In the genomic region with DNA sequence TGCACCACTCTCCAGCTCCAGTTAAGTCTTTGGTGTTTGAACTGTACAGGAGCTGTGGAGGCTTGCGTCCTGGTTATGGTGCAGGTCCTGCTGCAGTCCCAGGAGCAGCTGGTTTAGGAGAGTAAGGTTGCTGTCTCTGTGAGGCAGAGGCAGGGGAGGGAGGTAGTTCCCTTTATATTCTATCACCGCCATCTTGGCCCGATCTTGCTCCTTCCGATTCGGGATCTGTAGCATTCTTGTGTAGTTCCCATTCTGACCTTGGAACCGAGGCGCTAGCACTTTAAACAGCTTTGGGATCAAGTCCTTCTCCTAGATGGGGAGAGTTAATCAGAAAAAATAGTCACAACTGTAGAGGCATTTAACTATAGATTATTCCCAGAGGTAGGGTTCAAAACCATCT, we compare ENCODE assay signal across 8 mouse cellular contexts. TPM values are rescaled to one million over a fixed set of nuclear protein-coding genes. Genes with fewer than 3 reads are reported as not detected.
DNase-seq lines count a peak whose midpoint lies in the region; ATAC-seq and TF ChIP-seq lines count a peak whose summit lies in the region.

No protein-coding gene starts in this region.

- intact Hi-C loops in gastrocnemius, postnatal 14 days (cut with DNase I; ENCODE audit: low total_unique reads), result loop anchor here (10.0 kb wide), 4 partner anchors 55 to 1755 kb away; partner anchors contain the start of genes Dnhd1, Olfr642 and Tpp1

- H3K9ac ChIP-seq in heart, embryonic 11.5 days (ENCODE audit: low read depth, low read length), result peak overlapping the region; percentile 92; the same call in 1 of the 2 replicates
- peak overlapping the region; percentile 98 for H3K9ac ChIP-seq in ES-E14 (ENCODE audit: insufficient read depth, low read depth, low read length, poor library complexity, severe bottlenecking)
- H3K9ac ChIP-seq in forebrain, embryonic 16.5 days (replicated peaks; ENCODE audit: low read depth, low read length), result no peak overlapping the region

- 87% methylated on average over 7 of the region's 7 CpGs for WGBS in heart, embryonic 11.5 days (ENCODE audit: insufficient replicate concordance)
- 84% methylated on average over 7 of the region's 7 CpGs for WGBS in forebrain, embryonic 16.5 days
- 87% methylated on average over 7 of the region's 7 CpGs for WGBS in macrophage (ENCODE audit: missing documents)

- no peaks in the 10 kb centered on the region for H3K27me3 ChIP-seq in heart, embryonic 11.5 days (ENCODE audit: control insufficient read depth, insufficient read depth, low read length)
- H3K27me3 ChIP-seq in forebrain, embryonic 16.5 days (replicated peaks; ENCODE audit: control insufficient read depth, insufficient read depth, low read length), result no peaks in the 10 kb centered on the region

- in situ Hi-C loops in ES-E14 (cut with MboI; ENCODE audit: low sequenced_read_pairs in 2 of 2, unreplicated experiment in 2 of 2), result loop anchor here in 1 of 2 experiments (25.0 kb wide), 1 partner anchor 1598 kb away; the partner anchor contains the start of gene Trim6

- no peak for DNase-seq in heart, adult 9 months (ENCODE audit: low spot score in 2 of 2)
- DNase-seq in ES-E14 (ENCODE audit: low read depth, low spot score), result no peak
- DNase-seq in ovary, postnatal 36 days (ENCODE audit: low spot score), result no peak
- no peak for DNase-seq in gastrocnemius, postnatal 10 days
- DNase-seq in gastrocnemius, postnatal 14 days, result no peak

- peak overlapping the region; percentile 71 for H3K4me2 ChIP-seq in heart, embryonic 11.5 days
- peak overlapping the region; percentile 55 for H3K4me2 ChIP-seq in forebrain, embryonic 16.5 days (ENCODE audit: low read length)

- H3K27ac ChIP-seq in heart, embryonic 11.5 days (ENCODE audit: low read depth, low read length), result no peak overlapping the region
- H3K27ac ChIP-seq in ES-E14 (ENCODE audit: insufficient read depth, low read depth, low read length, poor library complexity, severe bottlenecking) (no peak overlapping the region), macrophage (no peak overlapping the region)
- H3K27ac ChIP-seq in forebrain, embryonic 16.5 days (ENCODE audit: low read length), result no peak overlapping the region

- H3K9me3 ChIP-seq in heart, embryonic 11.5 days (replicated peaks; ENCODE audit: control insufficient read depth, low read length), result no peaks in the 10 kb centered on the region
- no peaks in the 10 kb centered on the region for H3K9me3 ChIP-seq in ES-E14 (ENCODE audit: control insufficient read depth, insufficient read depth, low read depth, low read length)
- no peaks in the 10 kb centered on the region for H3K9me3 ChIP-seq in forebrain, embryonic 16.5 days (ENCODE audit: control insufficient read depth, low read length)

- no peaks in the 10 kb centered on the region for H3K4me1 ChIP-seq in heart, embryonic 11.5 days (ENCODE audit: control insufficient read depth, insufficient read depth, low read length)
- H3K4me1 ChIP-seq in ES-E14 (ENCODE audit: control insufficient read depth in 2 of 2, insufficient read depth in 2 of 2, low read length in 2 of 2, poor library complexity in 1 of 2), result peaks cover 3 to 5% of the 10 kb centered on the region in 2 experiments; a peak in 3 of 4 replicates
- H3K4me1 ChIP-seq in forebrain, embryonic 16.5 days (replicated peaks; ENCODE audit: control insufficient read depth, insufficient read depth, low read length), result peaks cover 11% of the 10 kb centered on the region

- H3K4me3 ChIP-seq in heart, embryonic 11.5 days (ENCODE audit: low read depth, low read length), result peak overlapping the region; percentile 69
- H3K4me3 ChIP-seq in ES-E14 (ENCODE audit: insufficient read depth in 1 of 2, low read depth in 1 of 2, low read length in 2 of 2, poor library complexity in 1 of 2, severe bottlenecking in 1 of 2), result peak overlapping the region; percentile 91 to 95
- H3K4me3 ChIP-seq in forebrain, embryonic 16.5 days (replicated peaks; ENCODE audit: low read length), result peak overlapping the region; percentile 74
- H3K4me3 ChIP-seq in macrophage (ENCODE audit: inconsistent target), result peak overlapping the region; percentile 85

- no peak for ATAC-seq in heart, embryonic 11.5 days (replicated peaks; ENCODE audit: insufficient number of reproducible peaks, low FRiP score, low TSS enrichment)
- ATAC-seq in forebrain, embryonic 16.5 days, result no peak

- H3K36me3 ChIP-seq in heart, embryonic 11.5 days (ENCODE audit: control insufficient read depth, insufficient read depth, low read length), result peaks cover 7% of the 10 kb centered on the region; the same call in 1 of the 2 replicates
- H3K36me3 ChIP-seq in ES-E14 (ENCODE audit: control insufficient read depth, insufficient read depth, low read length, poor library complexity, severe bottlenecking) (peaks cover 11% of the 10 kb centered on the region), macrophage (ENCODE audit: inconsistent target) (peaks cover 4% of the 10 kb centered on the region; the same call in 1 of the 2 replicates)
- peaks cover 8% of the 10 kb centered on the region; the same call in 1 of the 2 replicates for H3K36me3 ChIP-seq in forebrain, embryonic 16.5 days (ENCODE audit: control insufficient read depth, insufficient read depth)

- peaks cover 15% of the 10 kb centered on the region for H3K79me2 ChIP-seq in macrophage (ENCODE audit: inconsistent target)

TF ChIP-seq in ES-E14, 5 proteins besides CTCF, POLR2A, EP300 and RAD21:
- TF ChIP-seq MAFK (IDR thresholded peaks at IDR 0.05; ENCODE audit: insufficient read depth, low read depth, low read length), result no peak
- TF ChIP-seq ZC3H11A (IDR thresholded peaks at IDR 0.05; ENCODE audit: borderline replicate concordance, low read depth, low read length), result no peak
- no peak for TF ChIP-seq ZNF384 (IDR thresholded peaks at IDR 0.05; ENCODE audit: low read depth, low read length)
- no peak for TF ChIP-seq CHD2 (IDR thresholded peaks at IDR 0.05; ENCODE audit: low read depth, low read length)
- no peak for TF ChIP-seq HCFC1 (IDR thresholded peaks at IDR 0.05; ENCODE audit: borderline replicate concordance, insufficient read depth, low read length)

RNA-seq across cellular contexts. Expression of gene Mrpl17, which starts 1.1 kb away (rescaled TPM):
- 266 and 273 TPM in 2 replicates for polyA plus RNA-seq in heart, embryonic 11.5 days (2014; fragmentation: Nextera tagmentation; extraction: Ambion mirVana)
- total RNA-seq in ES-E14 (2012; rRNA removed), result 325 and 371 TPM in 2 replicates
- polyA plus RNA-seq in forebrain, embryonic 16.5 days (2015; fragmentation: Nextera tagmentation; extraction: Ambion mirVana), result 178 and 190 TPM in 2 replicates
- total RNA-seq in macrophage (2018; cell fraction: chromatin; rRNA removed), result 10 to 100 TPM in 19 of 26 experiments, 1 to 10 TPM in 7; 4.1 to 19.5 (median 11.0) TPM
- total RNA-seq in macrophage (2018; cell fraction: cytosol; rRNA removed), result 10 to 100 TPM; 48.5 to 83.5 (median 65.6) TPM
- 10 to 100 TPM in 24 of 26 experiments, 1 to 10 TPM in 2; 6.3 to 36.0 (median 16.1) TPM for total RNA-seq in macrophage (2018; cell fraction: nucleus; rRNA removed)
- polyA plus RNA-seq in macrophage (2018), result 39.9 to 175 TPM (median 79.2 TPM) in 3 replicates
- 100 to 1,000 TPM; 162 to 171 TPM for total RNA-seq in gastrocnemius, postnatal 10 days (2021)
- 100 to 1,000 TPM; 136 to 145 TPM for total RNA-seq in gastrocnemius, postnatal 14 days (2021)

RNA-seq across cellular contexts. Expression of gene Dchs1, which starts 22.4 kb away (rescaled TPM):
- polyA plus RNA-seq in heart, embryonic 11.5 days (2014; fragmentation: Nextera tagmentation; extraction: Ambion mirVana), result 7.6 TPM in 2 replicates
- total RNA-seq in ES-E14 (2012; rRNA removed), result 1.5 and 3.3 TPM in 2 replicates
- polyA plus RNA-seq in forebrain, embryonic 16.5 days (2015; fragmentation: Nextera tagmentation; extraction: Ambion mirVana), result 20.7 and 22.0 TPM in 2 replicates
- total RNA-seq in macrophage (2018; cell fraction: chromatin; rRNA removed), result 1 to 10 TPM in 7 of 26 experiments, under 1 TPM in 19; 0.04 to 2.8 (median 0.68) TPM
- 1 to 10 TPM in 7 of 26 experiments, under 1 TPM in 19; 0.29 to 1.6 (median 0.72) TPM for total RNA-seq in macrophage (2018; cell fraction: cytosol; rRNA removed)
- 1 to 10 TPM in 18 of 26 experiments, under 1 TPM in 8; 0.58 to 2.6 (median 1.2) TPM for total RNA-seq in macrophage (2018; cell fraction: nucleus; rRNA removed)
- 0.27 to 1.4 TPM (median 0.47 TPM) in 3 replicates for polyA plus RNA-seq in macrophage (2018)
- 10 to 100 TPM; 17.9 to 27.1 TPM for total RNA-seq in gastrocnemius, postnatal 10 days (2021)
- 10 to 100 TPM in 1 of 2 experiments, 1 to 10 TPM in 1; 9.2 to 14.2 TPM for total RNA-seq in gastrocnemius, postnatal 14 days (2021)

RNA-seq across cellular contexts. Expression of gene Tpp1, which starts 57.8 kb away (rescaled TPM):
- polyA plus RNA-seq in heart, embryonic 11.5 days (2014; fragmentation: Nextera tagmentation; extraction: Ambion mirVana), result 85.8 and 95.7 TPM in 2 replicates
- total RNA-seq in ES-E14 (2012; rRNA removed), result 53.1 and 78.4 TPM in 2 replicates
- polyA plus RNA-seq in forebrain, embryonic 16.5 days (2015; fragmentation: Nextera tagmentation; extraction: Ambion mirVana), result 30.2 and 35.2 TPM in 2 replicates
- 100 to 1,000 TPM in 18 of 26 experiments, 10 to 100 TPM in 8; 60.1 to 289 (median 140) TPM for total RNA-seq in macrophage (2018; cell fraction: chromatin; rRNA removed)
- 100 to 1,000 TPM; 163 to 376 (median 225) TPM for total RNA-seq in macrophage (2018; cell fraction: cytosol; rRNA removed)
- 100 to 1,000 TPM in 25 of 26 experiments, 10 to 100 TPM in 1; 97.8 to 652 (median 294) TPM for total RNA-seq in macrophage (2018; cell fraction: nucleus; rRNA removed)
- polyA plus RNA-seq in macrophage (2018), result 285 to 456 TPM (median 392 TPM) in 3 replicates
- total RNA-seq in gastrocnemius, postnatal 10 days (2021), result 10 to 100 TPM; 29.5 to 30.0 TPM
- total RNA-seq in gastrocnemius, postnatal 14 days (2021), result 10 to 100 TPM; 30.7 to 35.0 TPM
